Mouse (Mus musculus) liver, embryonic 16.5 days (tissue): ENCODE data around the gene Scrn3. TPM values are rescaled to one million over a fixed set of nuclear protein-coding genes. Genes with fewer than 3 reads are reported as not detected.

Source experiments
- ATAC-seq: fragments of 200-750 bp; cut with Nextera tagmentation; 2 replicates; pipeline ENCODE4 v1.8.0; 2017; ENCODE audit warnings: low read depth, mild to moderate bottlenecking, moderate number of reproducible peaks, moderate library complexity
- H3K27ac ChIP-seq: fragments of 300-500 bp; sonication (generic); 2 replicates; pipeline ENCODE4 v1.5.1; 2014; ENCODE audit warnings: mild to moderate bottlenecking, low read length
- H3K27me3 ChIP-seq: fragments of 300-500 bp; sonication (generic); 2 replicates; pipeline ENCODE4 v1.6.1; 2014; ENCODE audit warnings: low read depth, low read length, mixed read lengths; ENCODE audit not compliant: control insufficient read depth, insufficient read depth
- H3K36me3 ChIP-seq: fragments of 300-500 bp; sonication (generic); 2 replicates; pipeline ENCODE4 v1.6.1; 2014; ENCODE audit warnings: mild to moderate bottlenecking; ENCODE audit not compliant: control insufficient read depth, insufficient read depth
- H3K4me1 ChIP-seq: fragments of 300-500 bp; sonication (generic); 2 replicates; pipeline ENCODE4 v1.6.1; 2014; ENCODE audit warnings: low read depth, low read length, mixed read lengths; ENCODE audit not compliant: control insufficient read depth
- H3K4me2 ChIP-seq: fragments of 300-500 bp; sonication (generic); 2 replicates; pipeline ENCODE4 v1.6.1; 2014; ENCODE audit warnings: low read depth, low read length, mixed read lengths
- H3K4me3 ChIP-seq: fragments of 300-500 bp; sonication (generic); 2 replicates; pipeline ENCODE4 v1.5.1; 2014; ENCODE audit warnings: low read depth, mild to moderate bottlenecking, low read length
- H3K9ac ChIP-seq: fragments of 300-500 bp; sonication (generic); 2 replicates; pipeline ENCODE4 v1.6.1; 2014; ENCODE audit warnings: low read depth, low read length
- H3K9me3 ChIP-seq: fragments of 300-500 bp; sonication (generic); replicated peaks from 2 replicates; pipeline ENCODE4 v1.6.1; 2016; ENCODE audit warnings: low read length; ENCODE audit not compliant: control insufficient read depth
- WGBS: fragments of 180-500 bp; shearing (Covaris S2); extraction: QIAGEN DNeasy Blood & Tissue Kit; methylation state at CpG from one replicate; pipeline ENCODE4 v1.1.7; 2014; ENCODE audit not compliant: insufficient replicate concordance; 5-methylcytosine and 5-hydroxymethylcytosine counted together
- polyA plus RNA-seq: library from polyadenylated mRNA; unstranded; fragments of >200 nt; fragmentation: Nextera tagmentation; extraction: Ambion mirVana; gene quantifications from 2 replicates; pipeline ENCODE4 v1.2.1, GENCODE M21; 2015

Gene Scrn3
- polyA plus RNA-seq, 1 experiment from 2014 or later: 30.1 TPM

DNA sequence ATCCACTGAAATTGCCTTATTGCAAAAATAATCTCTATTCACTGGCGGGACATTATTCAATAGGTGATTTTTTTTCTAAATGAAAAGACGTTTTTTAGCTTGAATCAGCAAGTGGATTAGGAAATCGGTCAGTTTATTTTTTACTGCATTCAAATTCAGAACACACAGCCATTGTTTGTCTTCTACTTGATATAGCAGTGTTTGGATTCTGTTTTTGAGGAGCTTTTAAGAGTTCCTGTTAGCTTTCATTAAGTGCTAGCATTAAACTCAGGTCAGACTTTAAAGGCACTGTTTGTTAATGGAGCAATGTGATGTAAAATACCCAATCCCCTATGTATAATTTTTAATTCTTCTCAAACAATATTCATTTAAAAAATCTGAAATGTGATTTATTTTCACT lies 13.6 kb upstream of the Scrn3 start:
- Histone ChIP-seq H3K27ac (no peak overlapping the region), H3K27me3 (no peaks in the 10 kb centered on the region), H3K36me3 (peaks cover 24% of the 10 kb centered on the region), H3K9me3 (no peaks in the 10 kb centered on the region), H3K9ac (no peak overlapping the region), H3K4me1 (peaks cover 21% of the 10 kb centered on the region), H3K4me3 (no peak overlapping the region), H3K4me2 (no peak overlapping the region)
- no peak for ATAC-seq
- WGBS: 66% methylated on average over 3 of the region's 3 CpGs

DNA sequence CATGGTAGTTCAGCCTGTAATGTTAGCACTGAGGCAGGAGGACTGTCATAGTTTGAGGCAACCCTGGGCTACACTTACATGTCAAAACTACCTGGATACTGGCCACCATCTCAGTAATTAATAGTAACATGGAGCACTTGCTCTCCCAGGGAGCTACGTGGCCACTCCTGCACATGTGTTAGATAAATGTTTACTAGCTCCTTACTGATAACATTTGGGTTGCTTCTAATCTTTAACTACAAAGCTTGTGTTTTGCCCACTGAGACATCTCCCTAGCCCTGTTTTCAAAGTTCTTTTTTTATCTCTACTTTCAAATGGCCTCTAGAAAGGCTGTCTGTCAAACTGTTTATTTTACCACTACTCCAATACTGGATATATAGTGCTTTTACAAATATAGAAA lies 10.4 kb upstream of the Scrn3 start:
- Histone ChIP-seq H3K9me3 (no peaks in the 10 kb centered on the region), H3K4me1 (peaks cover 15% of the 10 kb centered on the region), H3K4me2 (peak overlapping the region; percentile 41), H3K4me3 (0 out of 2 replicates have a peak overlapping the region, but pooled peaks have one; percentile 6), H3K27me3 (no peaks in the 10 kb centered on the region), H3K27ac (peak overlapping the region; percentile 82), H3K9ac (no peak overlapping the region), H3K36me3 (peaks cover 35% of the 10 kb centered on the region)
- WGBS: 16% methylated on average over 1 of the region's 1 CpGs
- peak; percentile 94 for ATAC-seq

DNA sequence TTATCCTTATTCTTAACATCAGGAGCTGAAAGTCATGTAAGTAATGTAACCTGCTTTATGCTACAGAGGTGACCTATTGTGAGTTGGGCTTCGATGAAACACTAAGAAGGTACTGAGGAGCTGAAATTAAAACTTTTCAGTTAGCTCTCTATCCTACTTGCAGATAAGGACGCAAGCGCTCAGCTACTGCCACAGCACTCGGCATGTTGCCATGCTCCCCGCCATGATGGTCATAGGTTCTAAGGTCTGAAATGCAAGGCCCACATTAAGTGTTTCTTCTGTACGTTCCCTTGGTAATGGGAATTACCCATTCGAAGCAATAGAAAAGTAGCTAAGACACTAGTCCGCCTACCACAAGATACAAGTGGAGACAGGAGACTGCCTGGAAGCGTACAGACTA lies 9.7 kb upstream of the Scrn3 start:
- Histone ChIP-seq H3K4me2 (no peak overlapping the region), H3K4me1 (peaks cover 15% of the 10 kb centered on the region), H3K9ac (0 out of 2 replicates have a peak overlapping the region, but pooled peaks have one; percentile 11), H3K27ac (peak overlapping the region; percentile 82), H3K27me3 (no peaks in the 10 kb centered on the region), H3K36me3 (peaks cover 38% of the 10 kb centered on the region), H3K9me3 (no peaks in the 10 kb centered on the region), H3K4me3 (no peak overlapping the region)
- ATAC-seq: no peak
- 72% methylated on average over 9 of the region's 9 CpGs for WGBS

DNA sequence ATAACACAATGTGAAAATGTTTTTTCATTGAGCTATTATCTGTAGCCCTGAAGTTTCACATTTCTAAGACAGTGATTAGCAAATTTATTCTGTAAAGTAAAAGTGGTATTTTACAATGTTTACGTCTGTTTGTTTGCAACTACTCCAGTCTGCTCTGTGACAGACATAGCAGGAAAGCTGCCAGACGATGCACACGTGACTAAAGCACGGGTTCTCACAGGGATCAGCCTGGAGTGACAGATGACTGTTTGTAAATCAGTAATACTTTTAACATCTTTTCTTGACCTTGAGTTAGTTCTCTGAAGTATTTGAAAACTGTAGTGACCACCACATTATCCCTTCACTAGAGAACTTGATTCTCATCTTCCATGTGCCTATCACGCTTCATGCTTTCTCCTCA lies 7.9 kb upstream of the Scrn3 start:
- peaks cover 48% of the 10 kb centered on the region for H3K36me3 ChIP-seq
- no peak for ATAC-seq
- no peak overlapping the region for H3K27ac ChIP-seq
- 87% methylated on average over 5 of the region's 5 CpGs for WGBS
- peaks cover 15% of the 10 kb centered on the region for H3K4me1 ChIP-seq
- no peak overlapping the region for H3K4me2 ChIP-seq
- H3K4me3 ChIP-seq: no peak overlapping the region
- no peak overlapping the region for H3K9ac ChIP-seq
- H3K9me3 ChIP-seq: no peaks in the 10 kb centered on the region
- H3K27me3 ChIP-seq: no peaks in the 10 kb centered on the region

DNA sequence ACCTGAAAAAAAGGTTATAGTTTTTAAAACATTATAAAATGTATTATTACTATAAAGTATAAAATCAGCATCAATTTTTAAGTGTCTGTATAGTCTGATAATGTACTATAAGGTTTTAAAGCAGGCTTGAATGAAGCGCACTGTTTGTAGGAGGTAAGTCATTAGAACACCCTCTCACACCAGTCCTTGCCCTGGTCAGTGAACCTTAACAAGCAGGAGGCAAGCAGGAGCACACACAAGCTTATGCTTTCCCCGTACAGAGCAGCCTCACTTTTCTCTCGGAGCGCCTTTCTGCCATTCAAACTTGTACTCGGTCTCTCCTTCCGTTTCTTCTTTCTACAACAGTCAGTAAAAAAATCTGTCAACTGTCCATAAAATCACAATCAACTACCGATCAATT lies 6.4 kb upstream of the Scrn3 start:
- Histone ChIP-seq H3K9ac (no peak overlapping the region), H3K27me3 (no peaks in the 10 kb centered on the region), H3K4me3 (no peak overlapping the region), H3K9me3 (no peaks in the 10 kb centered on the region), H3K27ac (no peak overlapping the region), H3K4me2 (no peak overlapping the region), H3K4me1 (peaks cover 17% of the 10 kb centered on the region), H3K36me3 (peaks cover 52% of the 10 kb centered on the region)
- no peak for ATAC-seq
- WGBS: 90% methylated on average over 7 of the region's 7 CpGs

DNA sequence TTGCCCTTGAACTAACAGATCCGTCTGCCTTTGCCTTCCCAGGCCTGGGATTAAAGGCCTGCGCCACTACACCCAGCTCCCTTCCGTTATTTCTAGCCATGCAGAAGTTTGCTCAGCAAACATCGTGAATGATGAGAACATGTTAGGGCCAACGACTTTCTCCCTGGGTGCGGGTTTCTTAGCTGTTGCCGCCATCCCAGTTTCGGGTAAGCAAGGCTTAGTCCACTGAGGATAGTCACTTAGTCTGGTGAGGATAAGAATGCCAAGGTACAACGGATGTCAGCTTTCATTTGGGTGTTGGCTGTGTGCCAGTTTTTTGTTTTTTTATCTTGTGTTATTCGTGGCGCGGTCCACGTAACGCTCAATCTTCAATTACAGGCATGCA lies 708 bp downstream of the Scrn3 start:
- ATAC-seq: peak; percentile 44
- Histone ChIP-seq H3K4me1 (peaks cover 14% of the 10 kb centered on the region), H3K9me3 (no peaks in the 10 kb centered on the region), H3K4me3 (peak overlapping the region; percentile 94), H3K27me3 (no peaks in the 10 kb centered on the region), H3K27ac (peak overlapping the region; percentile 93), H3K4me2 (peak overlapping the region; percentile 57), H3K36me3 (peaks cover 22% of the 10 kb centered on the region), H3K9ac (peak overlapping the region; percentile 92)
- WGBS: 8% methylated on average over 14 of the region's 14 CpGs

DNA sequence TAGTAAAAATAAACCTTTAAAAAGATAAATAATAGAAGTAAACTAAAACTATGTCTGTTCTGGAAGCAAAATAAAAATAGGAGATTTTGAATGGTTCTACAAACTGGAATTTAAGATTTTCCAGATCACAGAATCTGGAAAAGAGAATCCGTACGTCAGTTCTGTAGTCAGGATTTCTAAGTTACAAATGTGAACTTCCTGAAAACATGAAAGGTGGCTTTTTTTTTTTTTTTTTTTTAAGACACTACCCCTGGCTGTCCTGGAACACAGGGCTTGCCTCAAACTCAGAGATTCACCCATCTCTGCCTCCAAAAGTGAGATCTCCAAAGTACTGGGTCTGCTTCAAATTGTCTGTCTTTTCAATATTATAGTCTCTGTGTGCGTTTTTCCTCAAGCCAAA lies 1.9 kb downstream of the Scrn3 start:
- peaks cover 15% of the 10 kb centered on the region for H3K36me3 ChIP-seq
- no peaks in the 10 kb centered on the region for H3K9me3 ChIP-seq
- H3K4me3 ChIP-seq: peak overlapping the region; percentile 94; the same call in 1 of the 2 replicates
- H3K27ac ChIP-seq: peak overlapping the region; percentile 13
- H3K27me3 ChIP-seq: no peaks in the 10 kb centered on the region
- H3K9ac ChIP-seq: no peak overlapping the region
- ATAC-seq: no peak
- WGBS: 89% methylated on average over 3 of the region's 3 CpGs
- H3K4me1 ChIP-seq: peaks cover 14% of the 10 kb centered on the region
- H3K4me2 ChIP-seq: peak overlapping the region; percentile 57; the same call in 1 of the 2 replicates

DNA sequence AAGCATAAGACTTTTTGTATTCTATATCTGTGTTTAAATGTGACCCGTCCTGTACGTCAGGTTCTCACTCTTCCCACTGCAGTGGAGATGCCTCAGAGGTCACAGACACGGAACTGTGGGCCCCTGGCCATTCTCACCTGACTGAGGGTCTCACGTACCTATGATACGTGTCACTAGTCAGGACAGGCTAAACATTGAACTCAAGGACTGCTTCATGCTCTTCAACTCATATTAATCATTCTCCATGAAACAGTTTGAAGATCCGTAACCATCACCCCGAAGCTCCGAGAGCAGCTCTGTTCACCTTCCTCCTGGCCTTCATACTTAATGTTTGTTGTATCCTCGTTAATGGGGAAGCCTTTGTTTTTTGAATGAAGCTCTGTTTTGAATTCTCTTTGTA lies 5.0 kb downstream of the Scrn3 start:
- Histone ChIP-seq H3K4me3 (no peak overlapping the region), H3K4me1 (peaks cover 7% of the 10 kb centered on the region; the same call in 1 of the 2 replicates), H3K4me2 (no peak overlapping the region), H3K27ac (no peak overlapping the region), H3K27me3 (no peaks in the 10 kb centered on the region), H3K36me3 (peaks cover 6% of the 10 kb centered on the region), H3K9ac (no peak overlapping the region), H3K9me3 (no peaks in the 10 kb centered on the region)
- no peak for ATAC-seq
- WGBS: 89% methylated on average over 9 of the region's 9 CpGs

DNA sequence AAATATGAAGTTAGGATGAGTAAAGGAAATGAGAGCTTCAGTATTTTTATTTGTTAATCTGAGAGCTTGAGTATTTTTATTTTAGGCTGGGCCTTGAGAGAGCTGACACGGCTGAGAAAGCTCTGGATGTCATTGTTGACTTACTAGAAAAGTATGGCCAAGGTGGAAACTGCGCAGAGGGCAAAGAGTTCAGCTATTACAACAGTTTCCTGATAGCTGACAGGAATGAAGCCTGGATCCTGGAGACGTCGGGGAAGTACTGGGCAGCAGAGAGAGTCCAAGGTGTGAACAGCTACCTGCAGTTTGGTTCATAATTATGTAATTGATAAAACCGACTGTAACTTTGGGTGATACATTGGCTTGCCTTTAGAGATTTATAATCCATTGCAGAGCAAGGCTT lies 6.8 kb downstream of the Scrn3 start:
- H3K36me3 ChIP-seq: peaks cover 6% of the 10 kb centered on the region
- ATAC-seq: no peak
- H3K9ac ChIP-seq: no peak overlapping the region
- no peak overlapping the region for H3K4me2 ChIP-seq
- no peaks in the 10 kb centered on the region for H3K27me3 ChIP-seq
- no peak overlapping the region for H3K4me3 ChIP-seq
- H3K9me3 ChIP-seq: no peaks in the 10 kb centered on the region
- peaks cover 3% of the 10 kb centered on the region; the same call in 1 of the 2 replicates for H3K4me1 ChIP-seq
- 80% methylated on average over 5 of the region's 5 CpGs for WGBS
- no peak overlapping the region for H3K27ac ChIP-seq
